Mouse (Mus musculus) bone marrow, adult 2 months (tissue): Measurements from ENCODE around the gene Adamts6. TPM values are rescaled to one million over a fixed set of nuclear protein-coding genes. Genes with fewer than 3 reads are reported as not detected.
A peak's percentile ranks its signal among the peaks of the same experiment; 100 is the strongest.

Source experiments
- H3K27ac ChIP-seq: fragments of 200-500 bp; 2 replicates; pipeline ENCODE4 v1.5.1; 2012; ENCODE audit warnings: low read depth, mild to moderate bottlenecking, control low read depth, inconsistent platforms, low read length; ENCODE audit not compliant: control insufficient read depth, poor library complexity, insufficient read depth
- H3K4me1 ChIP-seq: fragments of 200-500 bp; 2 replicates; pipeline ENCODE4 v1.6.1; 2011; ENCODE audit warnings: low read length; ENCODE audit not compliant: control insufficient read depth, insufficient read depth
- H3K4me3 ChIP-seq: fragments of 200-500 bp; replicated peaks from 2 replicates; pipeline ENCODE3; 2011; ENCODE audit warnings: mild to moderate bottlenecking, low read depth, low read length, control low read depth; ENCODE audit not compliant: control insufficient read depth
- CTCF ChIP-seq: fragments of 200-500 bp; IDR thresholded peaks from 2 replicates; pipeline ENCODE4 v1.5.1; 2011; ENCODE audit warnings: low read length, control low read depth; ENCODE audit not compliant: control insufficient read depth, insufficient read depth
- POLR2A ChIP-seq: fragments of 200-500 bp; IDR thresholded peaks from 2 replicates; pipeline ENCODE4 v1.6.1; 2011; ENCODE audit warnings: low read depth, mild to moderate bottlenecking, control low read depth, low read length, borderline replicate concordance; ENCODE audit not compliant: control insufficient read depth
- WGBS: fragments of 180-500 bp; shearing (Covaris S2); methylation state at CpG from one replicate; pipeline ENCODE4 v1.1.7; 2018; 5-methylcytosine and 5-hydroxymethylcytosine counted together
- polyA plus RNA-seq: library from polyadenylated mRNA; stranded (reverse); fragments of >200 nt; gene quantifications from 2 replicates; pipeline ENCODE4 v1.2.4, GENCODE M21; 2011; ENCODE audit warnings: low replicate concordance; ENCODE audit not compliant: missing spikeins, insufficient read depth, insufficient read length

Gene Adamts6
- 0.52 and 1.4 TPM in 2 replicates for polyA plus RNA-seq

DNA sequence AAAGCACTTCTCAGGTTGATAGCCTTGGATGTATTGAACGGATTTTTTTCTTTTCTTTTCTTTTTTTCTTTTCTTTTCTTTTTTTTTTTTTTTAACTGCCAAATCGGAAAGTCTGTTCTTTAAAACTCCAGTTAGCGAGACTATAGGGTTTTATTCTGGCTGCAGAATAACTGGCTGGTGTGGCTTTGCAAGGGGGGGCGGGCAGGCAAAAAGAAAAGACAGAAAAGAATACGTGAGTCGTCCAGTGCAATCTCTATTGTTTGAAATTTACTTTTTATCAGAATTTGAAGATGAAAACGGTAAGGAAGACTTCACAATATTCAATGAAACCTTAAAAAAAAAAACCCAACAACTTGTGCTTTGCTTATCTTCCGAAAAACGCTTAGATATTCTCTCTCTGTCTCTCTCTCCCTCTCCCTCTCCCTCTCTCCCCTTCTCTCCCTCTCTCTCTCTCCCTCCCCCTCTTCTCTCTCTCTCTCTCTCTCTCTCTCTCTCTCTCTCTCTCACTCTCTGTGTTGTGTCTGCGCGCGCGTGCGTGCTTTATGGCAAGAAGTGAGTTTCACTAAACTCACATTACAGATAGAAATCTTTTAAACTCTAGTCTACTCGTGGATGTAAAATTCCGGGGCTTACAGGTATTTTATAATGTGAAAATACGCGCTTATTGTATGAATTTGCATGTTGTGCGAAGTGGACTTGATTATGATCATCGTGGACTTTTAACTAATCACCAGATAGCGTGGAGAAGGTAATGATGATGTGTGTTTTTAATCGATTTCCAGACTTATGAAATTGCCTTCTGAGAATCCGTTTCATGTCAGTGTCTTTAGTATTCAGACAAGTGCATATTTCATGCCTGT lies at the start of gene Adamts6:
Gene Adamts6, plus strand, starts transcription at position 470 of the 860 bp plus-strand sequence.
- H3K4me1 ChIP-seq, result no peaks in the 10 kb centered on the region
- H3K4me3 ChIP-seq, result peak within 1 kb of the TSS; percentile 63
- under 1% methylated on average over 23 of the region's 23 CpGs for WGBS
- peak within 1 kb of the TSS; percentile 1; the same call in 1 of the 2 replicates for H3K27ac ChIP-seq
- TF ChIP-seq POLR2A (no peak), CTCF (no peak)

DNA sequence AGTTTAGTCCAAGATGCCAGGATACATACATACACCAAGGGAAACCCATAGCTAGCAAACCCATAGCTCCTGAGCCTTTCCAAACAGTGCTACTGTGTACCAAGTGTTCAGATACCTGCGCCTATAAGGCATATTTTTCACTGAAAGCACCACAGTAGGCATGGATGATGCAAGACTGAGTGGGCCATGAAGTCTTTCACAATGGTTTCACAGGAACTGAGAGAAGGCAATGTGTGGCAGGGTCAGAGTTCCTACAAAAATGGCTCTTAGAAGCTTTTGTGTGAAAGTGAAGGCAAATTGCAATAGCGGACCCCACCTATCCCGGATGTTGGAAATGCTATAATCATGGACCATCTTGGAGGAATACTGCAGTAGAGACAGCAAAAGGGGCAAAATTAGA lies 28.6 kb upstream of the Adamts6 start:
- 60% methylated on average over 3 of the region's 3 CpGs for WGBS
- H3K4me1 ChIP-seq, result no peaks in the 10 kb centered on the region
- no peak overlapping the region for H3K27ac ChIP-seq
- H3K4me3 ChIP-seq, result no peak overlapping the region
- TF ChIP-seq POLR2A (no peak), CTCF (no peak)

DNA sequence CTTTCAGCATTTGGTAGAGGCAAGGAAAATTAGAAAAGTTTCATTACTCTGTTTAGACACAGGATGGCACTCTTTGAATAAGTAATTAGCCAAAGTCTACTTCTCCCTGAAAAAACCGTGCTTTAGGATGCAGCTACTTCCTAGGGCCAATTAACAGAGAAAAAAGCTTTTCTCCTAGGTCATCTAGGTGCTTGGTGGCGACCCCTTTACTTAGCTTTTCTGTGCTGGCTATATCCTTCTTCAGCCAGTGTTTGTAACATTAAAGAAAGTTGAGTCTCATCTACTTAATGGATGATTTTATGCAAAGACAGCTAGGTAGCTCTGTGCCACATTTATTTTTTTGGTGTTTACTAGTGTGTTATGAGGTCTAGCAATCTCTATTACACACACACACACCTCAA lies 2.6 kb upstream of the Adamts6 start:
- H3K27ac ChIP-seq, result no peak overlapping the region
- H3K4me3 ChIP-seq, result no peak overlapping the region
- 0% methylated on average over 2 of the region's 2 CpGs for WGBS

DNA sequence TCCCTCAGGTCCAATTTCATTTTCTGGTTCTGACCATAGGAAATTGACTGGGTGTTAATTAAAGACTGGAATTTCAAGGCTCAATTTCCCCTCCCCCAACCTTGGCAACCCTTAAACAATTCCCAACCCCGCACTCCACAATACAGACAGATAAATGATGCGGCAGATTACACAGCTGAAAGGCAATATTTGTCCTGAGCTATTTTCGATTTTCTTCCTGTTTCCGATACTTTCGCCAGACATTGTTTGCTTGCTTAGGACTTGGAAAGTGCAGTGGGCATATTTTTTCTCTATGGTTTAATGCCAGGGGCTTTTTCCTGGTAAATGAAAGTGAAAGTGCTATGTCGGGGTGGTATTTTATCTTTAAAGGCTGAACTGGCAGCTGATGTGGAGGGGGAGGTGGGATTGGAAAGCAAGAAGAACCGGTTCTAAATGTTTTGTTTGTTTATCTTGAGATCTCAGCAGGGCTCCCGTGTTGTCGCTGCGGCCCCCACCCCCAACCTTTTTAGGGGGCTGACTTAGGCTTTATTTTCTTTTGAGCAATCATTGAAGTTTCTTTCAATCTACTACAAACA lies 1.8 kb upstream of the Adamts6 start:
- WGBS, result 0% methylated on average over 10 of the region's 10 CpGs

More for the DNA sequence above, 2.6 kb upstream of the Adamts6 start:
- TF ChIP-seq POLR2A (no peak), CTCF (no peak)
- H3K4me1 ChIP-seq, result no peaks in the 10 kb centered on the region

DNA sequence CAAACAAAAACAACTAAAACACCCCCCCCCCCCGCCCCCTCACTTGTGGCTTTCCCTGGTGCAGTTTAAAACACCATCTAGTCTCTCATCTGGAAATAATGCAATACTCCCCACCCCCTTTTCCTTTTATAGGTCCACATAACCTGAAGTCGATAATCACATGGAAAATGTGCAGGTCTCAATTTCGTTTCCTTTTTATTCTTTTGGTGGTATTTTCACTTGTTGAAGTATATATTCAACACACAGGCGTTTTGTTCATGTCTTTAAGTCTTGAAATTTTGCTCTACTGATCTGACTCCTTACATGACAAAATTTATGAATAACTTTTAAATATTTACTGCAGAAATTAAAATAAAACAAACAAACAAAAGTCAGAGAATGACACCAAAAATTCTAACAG lies 1.3 kb upstream of the Adamts6 start:
- H3K27ac ChIP-seq, result no peak overlapping the region
- TF ChIP-seq CTCF (no peak), POLR2A (no peak)
- 0% methylated on average over 4 of the region's 4 CpGs for WGBS
- H3K4me3 ChIP-seq, result no peak overlapping the region
- H3K4me1 ChIP-seq, result no peaks in the 10 kb centered on the region

More for the DNA sequence above, 1.8 kb upstream of the Adamts6 start:
- peak overlapping the region; percentile 68 for H3K4me3 ChIP-seq
- no peak overlapping the region for H3K27ac ChIP-seq
- no peak for TF ChIP-seq POLR2A
- TF ChIP-seq CTCF, result no peak
- H3K4me1 ChIP-seq, result no peaks in the 10 kb centered on the region

DNA sequence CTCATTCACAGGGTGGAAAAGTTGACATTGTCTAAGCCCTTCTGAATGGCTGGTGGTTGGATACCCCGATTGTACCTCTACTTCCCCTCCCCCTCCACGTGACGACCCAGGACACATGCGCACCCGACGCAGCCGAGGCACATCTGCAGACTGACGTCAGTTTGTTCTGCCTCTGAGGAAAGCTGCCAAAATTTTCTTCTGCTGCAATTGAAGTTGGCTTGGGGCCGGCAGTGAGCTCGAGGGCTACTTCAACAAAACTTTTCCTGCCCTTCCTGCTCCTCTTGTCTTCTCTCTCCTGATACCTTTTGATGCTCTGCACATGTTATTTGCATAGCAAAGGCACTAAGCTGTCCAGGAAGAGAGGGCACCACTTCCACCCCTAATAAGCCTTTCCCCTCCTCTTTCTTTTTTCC lies 732 bp upstream of the Adamts6 start:
- under 1% methylated on average over 10 of the region's 10 CpGs for WGBS
- no peaks in the 10 kb centered on the region for H3K4me1 ChIP-seq
- H3K27ac ChIP-seq, result peak overlapping the region; percentile 1; the same call in 1 of the 2 replicates
- peak overlapping the region; percentile 63 for H3K4me3 ChIP-seq
- TF ChIP-seq POLR2A, result no peak
- TF ChIP-seq CTCF, result no peak

DNA sequence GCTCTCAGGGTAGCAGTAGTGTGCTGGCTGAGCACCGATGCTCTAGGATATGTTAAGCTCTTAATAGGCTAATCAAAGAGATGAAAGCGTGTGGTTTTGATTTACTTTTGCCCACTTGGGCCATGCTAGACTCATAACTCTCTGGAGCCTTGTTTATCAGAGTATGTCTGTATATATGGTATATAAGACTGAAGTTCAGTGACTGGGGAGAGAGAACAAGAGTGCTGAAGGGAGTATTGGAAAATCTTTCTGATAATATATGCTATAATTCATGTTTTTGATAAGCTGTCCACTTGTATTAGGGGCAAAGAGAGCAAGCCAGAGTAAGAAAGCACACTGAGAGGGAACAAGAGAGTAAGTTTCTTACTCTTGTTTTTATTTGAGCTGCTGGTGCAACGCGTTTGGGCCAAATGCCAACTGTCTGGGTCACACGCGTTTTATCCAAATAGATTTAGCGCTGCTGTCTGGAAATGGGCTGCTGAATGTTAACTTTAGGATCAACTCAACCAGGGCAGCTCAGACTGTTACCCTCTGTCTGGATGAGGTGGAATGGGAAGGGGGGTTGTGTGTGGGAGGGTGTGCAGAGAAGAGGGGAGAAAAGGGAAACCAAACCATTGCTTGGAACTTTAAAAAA lies 708 bp downstream of the Adamts6 start:
- H3K27ac ChIP-seq, result no peak overlapping the region
- no peaks in the 10 kb centered on the region for H3K4me1 ChIP-seq
- peak overlapping the region; percentile 52 for H3K4me3 ChIP-seq
- no peak for TF ChIP-seq CTCF
- TF ChIP-seq POLR2A, result no peak
- WGBS, result under 1% methylated on average over 7 of the region's 7 CpGs

DNA sequence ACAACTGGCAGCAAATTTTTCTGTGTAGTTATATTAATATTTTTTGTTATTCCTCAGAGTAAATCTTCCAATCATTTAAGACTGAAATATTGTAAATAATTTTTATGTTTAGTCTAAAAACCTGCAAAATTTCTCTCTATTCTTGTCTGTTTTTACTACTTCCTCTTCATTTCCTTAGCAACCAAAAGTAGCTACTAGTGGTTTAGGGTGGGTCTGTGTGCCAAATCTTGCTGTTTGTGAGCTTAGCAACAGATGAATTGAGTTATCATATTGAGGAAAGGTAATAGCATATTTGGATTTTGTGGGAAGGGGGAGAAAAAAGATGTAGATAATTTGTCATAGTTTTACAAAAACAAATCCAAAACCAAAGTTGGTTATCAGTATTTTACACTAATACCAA lies 1.5 kb downstream of the Adamts6 start:
- Histone ChIP-seq H3K27ac (no peak overlapping the region), H3K4me1 (no peaks in the 10 kb centered on the region), H3K4me3 (no peak overlapping the region)
- TF ChIP-seq POLR2A (no peak), CTCF (no peak)
